Comparison of ENCODE assay signal across 12 mouse cellular contexts in genomic region chr6:81986599-81986998, GRCm38 (mm10). TPM values are rescaled to one million over a fixed set of nuclear protein-coding genes. Genes with fewer than 3 reads are reported as not detected.
DNase-seq lines count a peak whose midpoint lies in the region; ATAC-seq and TF ChIP-seq lines count a peak whose summit lies in the region.
"Had no signal": no experiment of that assay in that cellular context is flagged by ENCODE, and none has a peak within 500 bp of the region (broad histone marks: within the 10 kb centered on the region; RNA-seq: fewer than 3 reads in every experiment).

No protein-coding gene starts in this region.

- H3K4me3 ChIP-seq in forebrain, embryonic 12.5 days (replicated peaks) = no peak overlapping the region
- H3K4me3 ChIP-seq in forebrain, embryonic 15.5 days = no peak overlapping the region
- H3K4me3 ChIP-seq in lung, embryonic 14.5 days (ENCODE audit: low read depth, low read length) = no peak overlapping the region
- H3K4me3 ChIP-seq in intestine, embryonic 15.5 days (replicated peaks) = no peak overlapping the region
- H3K4me3 ChIP-seq in cerebellum, adult 2 months (replicated peaks; ENCODE audit: insufficient read depth, low read depth, low read length) = no peak overlapping the region
- H3K4me3 ChIP-seq: embryonic facial prominence, embryonic 13.5 days; forebrain, embryonic 13.5 days; heart, embryonic 10.5 days; liver, embryonic 13.5 days had no signal

- H3K4me1 ChIP-seq in forebrain, embryonic 12.5 days = peaks cover 16% of the 10 kb centered on the region
- peaks cover 9% of the 10 kb centered on the region; the same call in 1 of the 2 replicates for H3K4me1 ChIP-seq in forebrain, embryonic 15.5 days
- no peaks in the 10 kb centered on the region; the same call in 1 of the 2 replicates for H3K4me1 ChIP-seq in lung, embryonic 14.5 days (ENCODE audit: insufficient read depth)
- H3K4me1 ChIP-seq in intestine, embryonic 15.5 days (replicated peaks) = 0 out of 2 replicates have a peak, but pooled peaks cover 7% of the 10 kb centered on the region
- peaks cover 5% of the 10 kb centered on the region for H3K4me1 ChIP-seq in cerebellum, adult 2 months (ENCODE audit: control insufficient read depth, insufficient read depth, low read length)
- H3K4me1 ChIP-seq: liver, embryonic 13.5 days had no signal

- peak; percentile 9 for DNase-seq in lung, embryonic 14.5 days
- no peak for DNase-seq in lung, postnatal 10 days
- peak; percentile 54 for DNase-seq in kidney, postnatal 14 days
- no peak for DNase-seq in cerebellum, adult 2 months
- DNase-seq in adrenal gland, postnatal 36 days = no peak

- TF ChIP-seq POLR2A in cerebellum, adult 2 months (IDR thresholded peaks at IDR 0.05; ENCODE audit: borderline replicate concordance, insufficient read depth, low read length) = no peak

- H3K9me3 ChIP-seq in forebrain, embryonic 12.5 days = no peaks in the 10 kb centered on the region
- no peaks in the 10 kb centered on the region for H3K9me3 ChIP-seq in forebrain, embryonic 15.5 days
- H3K9me3 ChIP-seq in lung, embryonic 14.5 days (ENCODE audit: low read depth, low read length) = no peaks in the 10 kb centered on the region
- H3K9me3 ChIP-seq in intestine, embryonic 15.5 days = no peaks in the 10 kb centered on the region
- H3K9me3 ChIP-seq: embryonic facial prominence, embryonic 13.5 days; forebrain, embryonic 13.5 days; heart, embryonic 10.5 days; liver, embryonic 13.5 days had no signal

- WGBS in forebrain, embryonic 12.5 days = 59% methylated on average over 5 of the region's 5 CpGs
- 49% methylated on average over 5 of the region's 5 CpGs for WGBS in forebrain, embryonic 15.5 days
- 38% methylated on average over 5 of the region's 5 CpGs for WGBS in lung, embryonic 14.5 days
- WGBS in intestine, embryonic 15.5 days = 39% methylated on average over 5 of the region's 5 CpGs
- 54% methylated on average over 5 of the region's 5 CpGs for WGBS in cerebellum, adult 2 months

- no peak for TF ChIP-seq CTCF in lung, embryonic 14.5 days (IDR thresholded peaks at IDR 0.05; ENCODE audit: low read depth)
- no peak for TF ChIP-seq CTCF in cerebellum, adult 2 months (IDR thresholded peaks at IDR 0.05; ENCODE audit: borderline replicate concordance, insufficient read depth, low read depth, low read length)

- ATAC-seq in forebrain, embryonic 12.5 days (ENCODE audit: low FRiP score) = peak; percentile 5; the same call in 1 of the 2 replicates
- ATAC-seq in forebrain, embryonic 15.5 days (replicated peaks) = no peak
- ATAC-seq in lung, embryonic 14.5 days (ENCODE audit: insufficient read depth) = no peak; the same call in 1 of the 2 replicates
- peak; percentile 16 for ATAC-seq in intestine, embryonic 15.5 days

- peaks cover 4% of the 10 kb centered on the region; the same call in 1 of the 2 replicates for H3K27me3 ChIP-seq in forebrain, embryonic 12.5 days
- H3K27me3 ChIP-seq in forebrain, embryonic 15.5 days = no peaks in the 10 kb centered on the region
- no peaks in the 10 kb centered on the region for H3K27me3 ChIP-seq in lung, embryonic 14.5 days (ENCODE audit: insufficient read depth, low read length)
- H3K27me3 ChIP-seq in intestine, embryonic 15.5 days (replicated peaks) = no peaks in the 10 kb centered on the region
- H3K27me3 ChIP-seq in cerebellum, adult 2 months (ENCODE audit: control insufficient read depth, insufficient read depth, low read length) = no peaks in the 10 kb centered on the region
- H3K27me3 ChIP-seq: embryonic facial prominence, embryonic 13.5 days; forebrain, embryonic 13.5 days; liver, embryonic 13.5 days had no signal

- H3K4me2 ChIP-seq in forebrain, embryonic 12.5 days = no peak overlapping the region
- no peak overlapping the region for H3K4me2 ChIP-seq in forebrain, embryonic 15.5 days (replicated peaks)
- no peak overlapping the region for H3K4me2 ChIP-seq in lung, embryonic 14.5 days
- no peak overlapping the region for H3K4me2 ChIP-seq in intestine, embryonic 15.5 days (replicated peaks)
- H3K4me2 ChIP-seq: embryonic facial prominence, embryonic 13.5 days; forebrain, embryonic 13.5 days; liver, embryonic 13.5 days had no signal

- no peaks in the 10 kb centered on the region for H3K36me3 ChIP-seq in forebrain, embryonic 12.5 days (replicated peaks)
- no peaks in the 10 kb centered on the region for H3K36me3 ChIP-seq in forebrain, embryonic 15.5 days
- H3K36me3 ChIP-seq in lung, embryonic 14.5 days (ENCODE audit: insufficient read depth) = no peaks in the 10 kb centered on the region
- H3K36me3 ChIP-seq in intestine, embryonic 15.5 days = no peaks in the 10 kb centered on the region
- H3K36me3 ChIP-seq: embryonic facial prominence, embryonic 13.5 days; heart, embryonic 10.5 days; liver, embryonic 13.5 days had no signal

- H3K27ac ChIP-seq in forebrain, embryonic 12.5 days = no peak overlapping the region
- H3K27ac ChIP-seq in forebrain, embryonic 15.5 days (replicated peaks) = no peak overlapping the region
- H3K27ac ChIP-seq in lung, embryonic 14.5 days (ENCODE audit: low read depth) = no peak overlapping the region
- H3K27ac ChIP-seq in intestine, embryonic 15.5 days = no peak overlapping the region
- H3K27ac ChIP-seq in cerebellum, adult 2 months (ENCODE audit: insufficient read depth, low read length) = no peak overlapping the region; the same call in 1 of the 2 replicates
- H3K27ac ChIP-seq: forebrain, embryonic 13.5 days; heart, embryonic 10.5 days; liver, embryonic 13.5 days had no signal

- H3K9ac ChIP-seq in forebrain, embryonic 12.5 days = no peak overlapping the region
- H3K9ac ChIP-seq in forebrain, embryonic 15.5 days (replicated peaks) = no peak overlapping the region
- no peak overlapping the region for H3K9ac ChIP-seq in lung, embryonic 14.5 days
- H3K9ac ChIP-seq in intestine, embryonic 15.5 days = no peak overlapping the region
- H3K9ac ChIP-seq: forebrain, embryonic 13.5 days; liver, embryonic 13.5 days had no signal

RNA-seq across cellular contexts. Expression of gene Mrpl19, which starts 20.8 kb away (rescaled TPM):
- 50.2 and 50.3 TPM in 2 replicates for polyA plus RNA-seq in forebrain, embryonic 12.5 days (2016; fragmentation: Nextera tagmentation; extraction: Ambion mirVana)
- polyA plus RNA-seq in forebrain, embryonic 15.5 days (2015; fragmentation: Nextera tagmentation; extraction: Ambion mirVana) = 41.6 and 44.1 TPM in 2 replicates
- 40.8 and 48.1 TPM in 2 replicates for polyA plus RNA-seq in lung, embryonic 14.5 days (2014; fragmentation: Nextera tagmentation; extraction: Ambion mirVana)
- 58.2 and 59.9 TPM in 2 replicates for polyA plus RNA-seq in intestine, embryonic 15.5 days (2015; fragmentation: Nextera tagmentation; extraction: Ambion mirVana)
- polyA plus RNA-seq in cerebellum, adult 2 months (2012; rRNA removed) = 14.8 and 16.1 TPM in 2 replicates
- total RNA-seq in adrenal gland, postnatal 36 days (2021) = 10 to 100 TPM; 38.2 to 43.6 TPM

RNA-seq across cellular contexts. Expression of gene Eva1a, which starts 54.2 kb away (rescaled TPM):
- polyA plus RNA-seq in forebrain, embryonic 12.5 days (2016; fragmentation: Nextera tagmentation; extraction: Ambion mirVana) = 2.0 and 3.0 TPM in 2 replicates
- 0.95 and 1.2 TPM in 2 replicates for polyA plus RNA-seq in forebrain, embryonic 15.5 days (2015; fragmentation: Nextera tagmentation; extraction: Ambion mirVana)
- 46.5 and 53.7 TPM in 2 replicates for polyA plus RNA-seq in lung, embryonic 14.5 days (2014; fragmentation: Nextera tagmentation; extraction: Ambion mirVana)
- polyA plus RNA-seq in intestine, embryonic 15.5 days (2015; fragmentation: Nextera tagmentation; extraction: Ambion mirVana) = 16.8 and 19.6 TPM in 2 replicates
- 14.9 and 15.2 TPM in 2 replicates for polyA plus RNA-seq in cerebellum, adult 2 months (2012; rRNA removed)
- total RNA-seq in adrenal gland, postnatal 36 days (2021) = 1 to 10 TPM; 1.3 to 1.6 TPM

Comparison
In these comparisons a context has a peak if more than half of its experiments do, and no peak if none do; other contexts are left out.
1. ATAC-seq: peak in forebrain, embryonic 12.5 days (single experiment) and intestine, embryonic 15.5 days (single experiment); none in forebrain, embryonic 15.5 days (single experiment) and lung, embryonic 14.5 days (single experiment).
2. DNase-seq: peak in lung, embryonic 14.5 days (single experiment) and kidney, postnatal 14 days (single experiment); none in lung, postnatal 10 days (single experiment), cerebellum, adult 2 months (0 of 2) and adrenal gland, postnatal 36 days (0 of 2).